Mouse (Mus musculus): Measurements from ENCODE around the gene Nkd1. TPM values are rescaled to one million over a fixed set of nuclear protein-coding genes. Genes with fewer than 3 reads are reported as not detected.

The Nkd1 gene
- polyA plus RNA-seq, 1 experiment from 2014 or later: 24.5 TPM

- Histone ChIP-seq H3K27ac (ENCODE audit: low read depth, low read length) (no peak overlapping the region), H3K4me2 (replicated peaks; ENCODE audit: low read depth) (no peak overlapping the region), H3K4me1 (replicated peaks; ENCODE audit: control insufficient read depth, insufficient read depth, low read length) (no peaks in the 10 kb centered on the region), H3K36me3 (ENCODE audit: control insufficient read depth, insufficient read depth) (no peaks in the 10 kb centered on the region), H3K4me3 (ENCODE audit: low read depth, low read length) (no peak overlapping the region), H3K9me3 (ENCODE audit: control insufficient read depth) (no peaks in the 10 kb centered on the region), H3K9ac (ENCODE audit: low read depth, low read length) (no peak overlapping the region), H3K27me3 (replicated peaks; ENCODE audit: control insufficient read depth, insufficient read depth, low read length) (no peaks in the 10 kb centered on the region; the same call in 1 of the 2 replicates)
- no peak for ATAC-seq
- WGBS: 59% methylated on average over 5 of the region's 5 CpGs
- no peak for TF ChIP-seq CTCF (IDR thresholded peaks at IDR 0.05; ENCODE audit: low read depth)
These were observed 14.2 kb upstream of the Nkd1 start for GRCm38 (mm10) chr8:88506981-88507380.

DNA sequence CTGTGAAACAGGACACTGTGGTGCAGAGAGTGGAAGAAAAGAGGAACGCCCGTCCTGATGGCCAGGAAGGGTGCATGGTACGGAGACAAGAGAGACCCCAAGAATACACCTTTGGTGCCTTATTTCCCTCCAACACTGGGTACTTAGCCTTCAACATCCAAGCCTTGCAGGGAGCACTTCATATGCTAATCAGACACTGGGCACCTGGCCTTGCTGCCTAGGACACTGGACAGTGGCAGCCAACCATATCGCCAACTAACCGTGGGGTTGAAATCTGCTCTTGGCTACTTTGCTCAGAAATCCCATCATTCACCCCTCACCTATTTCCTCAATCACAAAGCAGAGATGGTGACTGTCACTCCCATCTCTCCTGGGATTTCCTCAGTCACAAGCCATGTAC is 10.1 kb upstream of the Nkd1 start:
- peaks cover 6% of the 10 kb centered on the region; the same call in 1 of the 2 replicates for H3K27me3 ChIP-seq (replicated peaks; ENCODE audit: control insufficient read depth, insufficient read depth, low read length)
- no peak overlapping the region for H3K4me2 ChIP-seq (replicated peaks; ENCODE audit: low read depth)
- TF ChIP-seq CTCF (IDR thresholded peaks at IDR 0.05; ENCODE audit: low read depth): no peak
- 89% methylated on average over 5 of the region's 5 CpGs for WGBS
- ATAC-seq: no peak
- H3K4me1 ChIP-seq (replicated peaks; ENCODE audit: control insufficient read depth, insufficient read depth, low read length): no peaks in the 10 kb centered on the region
- no peak overlapping the region for H3K9ac ChIP-seq (ENCODE audit: low read depth, low read length)
- no peaks in the 10 kb centered on the region for H3K9me3 ChIP-seq (ENCODE audit: control insufficient read depth)
- H3K4me3 ChIP-seq (ENCODE audit: low read depth, low read length): no peak overlapping the region
- no peaks in the 10 kb centered on the region for H3K36me3 ChIP-seq (ENCODE audit: control insufficient read depth, insufficient read depth)
- H3K27ac ChIP-seq (ENCODE audit: low read depth, low read length): no peak overlapping the region

GRCm38 (mm10) chr8:88512094-88512794 is 8.9 kb upstream of the Nkd1 start:
- 21% methylated on average over 15 of the region's 15 CpGs for WGBS
- no peak for ATAC-seq
- Histone ChIP-seq H3K9me3 (ENCODE audit: control insufficient read depth) (no peaks in the 10 kb centered on the region), H3K4me1 (replicated peaks; ENCODE audit: control insufficient read depth, insufficient read depth, low read length) (no peaks in the 10 kb centered on the region), H3K4me3 (ENCODE audit: low read depth, low read length) (no peak overlapping the region), H3K4me2 (replicated peaks; ENCODE audit: low read depth) (no peak overlapping the region), H3K27ac (ENCODE audit: low read depth, low read length) (no peak overlapping the region), H3K27me3 (replicated peaks; ENCODE audit: control insufficient read depth, insufficient read depth, low read length) (peaks cover 6% of the 10 kb centered on the region; the same call in 1 of the 2 replicates), H3K36me3 (ENCODE audit: control insufficient read depth, insufficient read depth) (no peaks in the 10 kb centered on the region), H3K9ac (ENCODE audit: low read depth, low read length) (no peak overlapping the region)
- TF ChIP-seq CTCF (IDR thresholded peaks at IDR 0.05; ENCODE audit: low read depth): no peak

GRCm38 (mm10) chr8:88518047-88518446 is 3.1 kb upstream of the Nkd1 start:
- Histone ChIP-seq H3K9me3 (ENCODE audit: control insufficient read depth) (no peaks in the 10 kb centered on the region), H3K9ac (ENCODE audit: low read depth, low read length) (no peak overlapping the region), H3K27ac (ENCODE audit: low read depth, low read length) (no peak overlapping the region), H3K4me3 (ENCODE audit: low read depth, low read length) (no peak overlapping the region), H3K4me1 (replicated peaks; ENCODE audit: control insufficient read depth, insufficient read depth, low read length) (no peaks in the 10 kb centered on the region), H3K27me3 (replicated peaks; ENCODE audit: control insufficient read depth, insufficient read depth, low read length) (peaks cover 28% of the 10 kb centered on the region; the same call in 1 of the 2 replicates), H3K4me2 (replicated peaks; ENCODE audit: low read depth) (no peak overlapping the region), H3K36me3 (ENCODE audit: control insufficient read depth, insufficient read depth) (no peaks in the 10 kb centered on the region)
- no peak for TF ChIP-seq CTCF (IDR thresholded peaks at IDR 0.05; ENCODE audit: low read depth)
- ATAC-seq: no peak
- WGBS: 59% methylated on average over 9 of the region's 9 CpGs

- no peak overlapping the region for H3K9ac ChIP-seq (ENCODE audit: low read depth, low read length)
- H3K36me3 ChIP-seq (ENCODE audit: control insufficient read depth, insufficient read depth): no peaks in the 10 kb centered on the region
- no peak overlapping the region for H3K4me3 ChIP-seq (ENCODE audit: low read depth, low read length)
- no peak for TF ChIP-seq CTCF (IDR thresholded peaks at IDR 0.05; ENCODE audit: low read depth)
- H3K27me3 ChIP-seq (replicated peaks; ENCODE audit: control insufficient read depth, insufficient read depth, low read length): peaks cover 28% of the 10 kb centered on the region; the same call in 1 of the 2 replicates
- WGBS: 16% methylated on average over 13 of the region's 13 CpGs
- H3K27ac ChIP-seq (ENCODE audit: low read depth, low read length): no peak overlapping the region
- no peak for ATAC-seq
- H3K4me1 ChIP-seq (replicated peaks; ENCODE audit: control insufficient read depth, insufficient read depth, low read length): no peaks in the 10 kb centered on the region
- H3K9me3 ChIP-seq (ENCODE audit: control insufficient read depth): no peaks in the 10 kb centered on the region
- H3K4me2 ChIP-seq (replicated peaks; ENCODE audit: low read depth): peak overlapping the region; percentile 95; the same call in 1 of the 2 replicates
These were observed 773 bp upstream of the Nkd1 start for GRCm38 (mm10) chr8:88520381-88520780.

- Histone ChIP-seq H3K4me1 (replicated peaks; ENCODE audit: control insufficient read depth, insufficient read depth, low read length) (no peaks in the 10 kb centered on the region), H3K4me2 (replicated peaks; ENCODE audit: low read depth) (peak overlapping the region; percentile 95), H3K27me3 (replicated peaks; ENCODE audit: control insufficient read depth, insufficient read depth, low read length) (peaks cover 25% of the 10 kb centered on the region; the same call in 1 of the 2 replicates), H3K9ac (ENCODE audit: low read depth, low read length) (peak overlapping the region; percentile 55), H3K9me3 (ENCODE audit: control insufficient read depth) (no peaks in the 10 kb centered on the region), H3K4me3 (ENCODE audit: low read depth, low read length) (peak overlapping the region; percentile 61), H3K27ac (ENCODE audit: low read depth, low read length) (no peak overlapping the region), H3K36me3 (ENCODE audit: control insufficient read depth, insufficient read depth) (no peaks in the 10 kb centered on the region; the same call in 1 of the 2 replicates)
- ATAC-seq: peak; percentile 39
- under 1% methylated on average over 53 of the region's 65 CpGs for WGBS
- TF ChIP-seq CTCF (IDR thresholded peaks at IDR 0.05; ENCODE audit: low read depth): no peak
These were observed 624 bp downstream of the Nkd1 start for GRCm38 (mm10) chr8:88521541-88522414.
